9 mouse cellular contexts compared by ENCODE assay signal in genomic region chr3:64949307-64949706, GRCm38 (mm10).
DNase-seq lines count a peak whose midpoint lies in the region; ATAC-seq and TF ChIP-seq lines count a peak whose summit lies in the region.
"Had no signal": no experiment of that assay in that cellular context is flagged by ENCODE, and none has a peak within 500 bp of the region (broad histone marks: within the 10 kb centered on the region; RNA-seq: fewer than 3 reads in every experiment).

No protein-coding gene starts in this region.

- H3K27me3 ChIP-seq in kidney, embryonic 14.5 days (ENCODE audit: control insufficient read depth, insufficient read depth, low read length): peaks cover 3% of the 10 kb centered on the region; the same call in 1 of the 2 replicates
- peaks cover 17% of the 10 kb centered on the region for H3K27me3 ChIP-seq in embryonic facial prominence, embryonic 13.5 days
- H3K27me3 ChIP-seq in limb, embryonic 14.5 days (ENCODE audit: control insufficient read depth, insufficient read depth, low read length): peaks cover 11% of the 10 kb centered on the region; the same call in 1 of the 2 replicates

- ATAC-seq in kidney, embryonic 14.5 days (ENCODE audit: low FRiP score, low TSS enrichment): no peak
- ATAC-seq in embryonic facial prominence, embryonic 13.5 days (ENCODE audit: insufficient number of reproducible peaks, insufficient read depth, low FRiP score, low TSS enrichment, low read depth): no peak
- ATAC-seq in limb, embryonic 14.5 days (ENCODE audit: low FRiP score, low read depth): no peak
- ATAC-seq in activated CD4-positive, CD25-positive, alpha-beta regulatory T cell, adult 4 months: no peak
- ATAC-seq: Patski had no signal

- H3K4me1 ChIP-seq in kidney, embryonic 14.5 days (ENCODE audit: control insufficient read depth, insufficient read depth, low read length): no peaks in the 10 kb centered on the region
- peaks cover 8% of the 10 kb centered on the region for H3K4me1 ChIP-seq in embryonic facial prominence, embryonic 13.5 days
- H3K4me1 ChIP-seq in limb, embryonic 14.5 days (ENCODE audit: control insufficient read depth, insufficient read depth, low read length): 0 out of 2 replicates have a peak, but pooled peaks cover 2% of the 10 kb centered on the region

- H3K27ac ChIP-seq in kidney, embryonic 14.5 days (ENCODE audit: low read depth, low read length): no peak overlapping the region
- H3K27ac ChIP-seq in embryonic facial prominence, embryonic 13.5 days: no peak overlapping the region
- H3K27ac ChIP-seq in limb, embryonic 14.5 days (replicated peaks; ENCODE audit: low read depth, low read length): no peak overlapping the region

- no peak for TF ChIP-seq CTCF in brain, embryonic 14.5 days (IDR thresholded peaks at IDR 0.05; ENCODE audit: borderline replicate concordance, extremely low read depth, insufficient read depth, insufficient read length)

- peak overlapping the region; percentile 39 for H3K4me2 ChIP-seq in kidney, embryonic 14.5 days (replicated peaks; ENCODE audit: low read depth, low read length)
- peak overlapping the region; percentile 54 for H3K4me2 ChIP-seq in embryonic facial prominence, embryonic 13.5 days
- no peak overlapping the region for H3K4me2 ChIP-seq in limb, embryonic 14.5 days (replicated peaks; ENCODE audit: low read depth, low read length, severe bottlenecking)

- 0 out of 2 replicates have a peak overlapping the region, but pooled peaks have one; percentile 25 for H3K9ac ChIP-seq in kidney, embryonic 14.5 days (ENCODE audit: low read depth, low read length)
- no peak overlapping the region for H3K9ac ChIP-seq in embryonic facial prominence, embryonic 13.5 days
- no peak overlapping the region for H3K9ac ChIP-seq in limb, embryonic 14.5 days (ENCODE audit: low read depth, low read length, severe bottlenecking)

- no peaks in the 10 kb centered on the region for H3K9me3 ChIP-seq in kidney, embryonic 14.5 days (ENCODE audit: control insufficient read depth, low read length)
- no peaks in the 10 kb centered on the region for H3K9me3 ChIP-seq in embryonic facial prominence, embryonic 13.5 days
- no peaks in the 10 kb centered on the region for H3K9me3 ChIP-seq in limb, embryonic 14.5 days (ENCODE audit: control insufficient read depth, low read length)

- no peaks in the 10 kb centered on the region for H3K36me3 ChIP-seq in kidney, embryonic 14.5 days (ENCODE audit: control insufficient read depth, insufficient read depth, low read length)
- no peaks in the 10 kb centered on the region for H3K36me3 ChIP-seq in embryonic facial prominence, embryonic 13.5 days
- no peaks in the 10 kb centered on the region for H3K36me3 ChIP-seq in limb, embryonic 14.5 days (ENCODE audit: control insufficient read depth, insufficient read depth, low read length)

- H3K4me3 ChIP-seq in kidney, embryonic 14.5 days (ENCODE audit: low read length): peak overlapping the region; percentile 18; the same call in 1 of the 2 replicates
- H3K4me3 ChIP-seq in embryonic facial prominence, embryonic 13.5 days: peak overlapping the region; percentile 28
- H3K4me3 ChIP-seq in limb, embryonic 14.5 days (replicated peaks; ENCODE audit: low read length): 0 out of 2 replicates have a peak overlapping the region, but pooled peaks have one; percentile 10

- WGBS in kidney, embryonic 14.5 days: 8% methylated on average over 16 of the region's 16 CpGs
- WGBS in embryonic facial prominence, embryonic 13.5 days: 7% methylated on average over 16 of the region's 16 CpGs
- WGBS in limb, embryonic 14.5 days: 14% methylated on average over 16 of the region's 16 CpGs

- TF ChIP-seq POLR2A in brain, embryonic 14.5 days (IDR thresholded peaks at IDR 0.05; ENCODE audit: borderline replicate concordance, extremely low read depth, insufficient read depth, insufficient read length, poor library complexity, severe bottlenecking): no peak
- TF ChIP-seq POLR2A in limb, embryonic 14.5 days (IDR thresholded peaks at IDR 0.05; ENCODE audit: borderline replicate concordance, extremely low read depth, insufficient read depth, insufficient read length): no peak

- DNase-seq in kidney, adult 11 months: no peak
- DNase-seq in brain, embryonic 14.5 days (ENCODE audit: low read depth): peak; percentile 30
- DNase-seq in limb, embryonic 14.5 days (ENCODE audit: low spot score): no peak
- DNase-seq in yolk sac, embryonic 10.5 days (ENCODE audit: low spot score): no peak
- DNase-seq in adrenal gland, adult 18-20 months (ENCODE audit: low spot score in 2 of 2): no peak
